ENCODE assay signal across 8 mouse cellular contexts in the genomic region with DNA sequence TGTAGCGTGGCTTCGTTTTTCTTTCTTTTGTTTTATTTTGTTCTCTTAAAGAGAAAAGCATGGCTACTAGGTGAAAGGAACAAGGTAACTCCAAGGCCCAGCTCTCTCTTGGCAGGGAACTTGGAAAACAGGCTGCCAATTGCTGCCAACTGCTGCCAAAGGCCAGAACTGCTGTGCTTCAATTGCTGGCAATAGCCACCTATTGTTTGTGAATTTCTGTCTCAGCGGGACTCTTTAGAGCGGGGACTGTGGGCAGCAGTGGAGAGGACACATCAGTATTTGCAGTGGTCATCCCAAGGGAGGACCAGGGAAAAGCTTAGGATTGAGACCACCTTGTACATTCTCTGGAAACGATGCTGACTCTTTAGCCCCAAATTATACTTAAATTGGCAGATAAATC.
DNase-seq lines count a peak whose midpoint lies in the region; ATAC-seq and TF ChIP-seq lines count a peak whose summit lies in the region.

No protein-coding gene starts in this region.

- H3K36me3 ChIP-seq in forebrain, embryonic 14.5 days (ENCODE audit: control insufficient read depth, insufficient read depth, low read length), result no peaks in the 10 kb centered on the region
- no peaks in the 10 kb centered on the region for H3K36me3 ChIP-seq in forebrain, embryonic 11.5 days (ENCODE audit: control insufficient read depth, insufficient read depth, low read length)
- H3K36me3 ChIP-seq in lung, postnatal 0 days (ENCODE audit: insufficient read depth, low read length), result no peaks in the 10 kb centered on the region

- peaks cover 15% of the 10 kb centered on the region for H3K4me1 ChIP-seq in forebrain, embryonic 14.5 days (ENCODE audit: control insufficient read depth, insufficient read depth, low read length)
- H3K4me1 ChIP-seq in forebrain, embryonic 11.5 days (replicated peaks; ENCODE audit: control insufficient read depth, insufficient read depth, low read length), result peaks cover 6% of the 10 kb centered on the region; the same call in 1 of the 2 replicates
- no peaks in the 10 kb centered on the region for H3K4me1 ChIP-seq in lung, postnatal 0 days (ENCODE audit: insufficient read depth, low read depth, low read length)

- H3K4me2 ChIP-seq in forebrain, embryonic 14.5 days (ENCODE audit: low read length), result no peak overlapping the region
- H3K4me2 ChIP-seq in forebrain, embryonic 11.5 days (ENCODE audit: low read depth, low read length, severe bottlenecking), result no peak overlapping the region
- H3K4me2 ChIP-seq in lung, postnatal 0 days (replicated peaks; ENCODE audit: low read depth, low read length), result no peak overlapping the region

- no peak overlapping the region for H3K9ac ChIP-seq in forebrain, embryonic 14.5 days (ENCODE audit: low read length)
- H3K9ac ChIP-seq in forebrain, embryonic 11.5 days (ENCODE audit: low read length), result no peak overlapping the region
- H3K9ac ChIP-seq in lung, postnatal 0 days (replicated peaks; ENCODE audit: low read depth), result no peak overlapping the region

- no peaks in the 10 kb centered on the region for H3K9me3 ChIP-seq in forebrain, embryonic 14.5 days (replicated peaks; ENCODE audit: control insufficient read depth, low read length)
- H3K9me3 ChIP-seq in forebrain, embryonic 11.5 days (ENCODE audit: control insufficient read depth, low read length), result no peaks in the 10 kb centered on the region
- no peaks in the 10 kb centered on the region for H3K9me3 ChIP-seq in lung, postnatal 0 days (ENCODE audit: low read length)

- no peaks in the 10 kb centered on the region for H3K27me3 ChIP-seq in forebrain, embryonic 14.5 days (replicated peaks; ENCODE audit: control insufficient read depth, insufficient read depth, low read length)
- no peaks in the 10 kb centered on the region for H3K27me3 ChIP-seq in forebrain, embryonic 11.5 days (ENCODE audit: control insufficient read depth, insufficient read depth, low read length)
- no peaks in the 10 kb centered on the region for H3K27me3 ChIP-seq in lung, postnatal 0 days (replicated peaks; ENCODE audit: insufficient read depth, low read length)

- peak; percentile 84 for DNase-seq in forebrain, embryonic 14.5 days (ENCODE audit: low spot score)
- DNase-seq in forebrain, embryonic 11.5 days (ENCODE audit: low spot score), result no peak
- peak; percentile 15 for DNase-seq in lung, postnatal 36 days
- DNase-seq in lung, postnatal 0 days (ENCODE audit: low spot score), result no peak
- peak; percentile 72 to 73 for DNase-seq in cerebellum, postnatal 36 days
- peak; percentile 46 to 59 for DNase-seq in layer of hippocampus, adult 2 months (ENCODE audit: low spot score in 2 of 2)
- no peak for DNase-seq in B cell, adult 2 months

- H3K4me3 ChIP-seq in forebrain, embryonic 14.5 days (ENCODE audit: low read depth, low read length), result no peak overlapping the region
- no peak overlapping the region for H3K4me3 ChIP-seq in forebrain, embryonic 11.5 days (ENCODE audit: low read depth, low read length)
- H3K4me3 ChIP-seq in lung, postnatal 0 days (ENCODE audit: low read depth, low read length), result no peak overlapping the region
- no peak overlapping the region for H3K4me3 ChIP-seq in layer of hippocampus, adult 2 months

- TF ChIP-seq EP300 in lung, postnatal 0 days (IDR thresholded peaks at IDR 0.05), result no peak

- peak overlapping the region; percentile 22; the same call in 1 of the 2 replicates for H3K27ac ChIP-seq in forebrain, embryonic 14.5 days (ENCODE audit: low read depth, low read length)
- H3K27ac ChIP-seq in forebrain, embryonic 11.5 days (ENCODE audit: low read depth, low read length), result no peak overlapping the region
- no peak overlapping the region for H3K27ac ChIP-seq in lung, postnatal 0 days (ENCODE audit: low read length)
- H3K27ac ChIP-seq in layer of hippocampus, adult 2 months, result no peak overlapping the region

- peak; percentile 76 for ATAC-seq in forebrain, embryonic 14.5 days
- ATAC-seq in forebrain, embryonic 11.5 days (replicated peaks; ENCODE audit: low FRiP score), result no peak
- ATAC-seq in lung, postnatal 0 days, result no peak
- ATAC-seq in megakaryocyte progenitor cell, adult 5-6 weeks (replicated peaks; ENCODE audit: poor library complexity), result no peak

- WGBS in forebrain, embryonic 14.5 days, result 24% methylated on average over 5 of the region's 5 CpGs
- WGBS in forebrain, embryonic 11.5 days, result 46% methylated on average over 5 of the region's 5 CpGs
- WGBS in lung, postnatal 0 days, result 62% methylated on average over 5 of the region's 5 CpGs

- no peak for TF ChIP-seq CTCF in lung, postnatal 0 days (IDR thresholded peaks at IDR 0.05)
- TF ChIP-seq CTCF in layer of hippocampus, adult 2 months (conservative IDR thresholded peaks at IDR 0.05), result peak; percentile 27; the same call in 1 of the 2 replicates

Comparison
In these comparisons a context has a peak if more than half of its experiments do, and no peak if none do; other contexts are left out.
1. DNase-seq: peak in forebrain, embryonic 14.5 days (single experiment), lung, postnatal 36 days (single experiment), cerebellum, postnatal 36 days (2 of 2) and layer of hippocampus, adult 2 months (2 of 2); none in forebrain, embryonic 11.5 days (single experiment), lung, postnatal 0 days (single experiment) and B cell, adult 2 months (0 of 2).